In genomic region chr1:52260354-52261090, GRCm38 (mm10) we compare ENCODE assay signal across 27 mouse cellular contexts. TPM values are rescaled to one million over a fixed set of nuclear protein-coding genes. Genes with fewer than 3 reads are reported as not detected.
DNase-seq lines count a peak whose midpoint lies in the region; ATAC-seq lines count a peak whose summit lies in the region.
"Had no signal": no experiment of that assay in that cellular context is flagged by ENCODE, and none has a peak within 500 bp of the region (broad histone marks: within the 10 kb centered on the region; RNA-seq: fewer than 3 reads in every experiment).

No protein-coding gene starts in this region.

- WGBS in intestine, embryonic 15.5 days, result 92% methylated on average over 4 of the region's 4 CpGs

- no peaks in the 10 kb centered on the region for H3K9me3 ChIP-seq in intestine, embryonic 15.5 days
- H3K9me3 ChIP-seq: embryonic facial prominence, embryonic 10.5 days; embryonic facial prominence, embryonic 15.5 days; heart, embryonic 13.5 days; hindbrain, embryonic 10.5 days; liver, embryonic 15.5 days; lung, embryonic 15.5 days; stomach, embryonic 15.5 days had no signal

- H3K4me1 ChIP-seq in intestine, embryonic 15.5 days (replicated peaks), result peaks cover 2% of the 10 kb centered on the region; the same call in 1 of the 2 replicates
- H3K4me1 ChIP-seq: embryonic facial prominence, embryonic 15.5 days; heart, embryonic 13.5 days; hindbrain, embryonic 10.5 days; liver, embryonic 15.5 days; stomach, embryonic 15.5 days had no signal

- no peak overlapping the region for H3K4me3 ChIP-seq in intestine, embryonic 15.5 days (replicated peaks)
- H3K4me3 ChIP-seq: embryonic facial prominence, embryonic 10.5 days; embryonic facial prominence, embryonic 15.5 days; heart, embryonic 13.5 days; hindbrain, embryonic 10.5 days; liver, embryonic 15.5 days; lung, embryonic 15.5 days; stomach, embryonic 15.5 days had no signal

- no peak overlapping the region for H3K27ac ChIP-seq in intestine, embryonic 15.5 days
- H3K27ac ChIP-seq: embryonic facial prominence, embryonic 10.5 days; embryonic facial prominence, embryonic 15.5 days; heart, embryonic 13.5 days; hindbrain, embryonic 10.5 days; liver, embryonic 15.5 days; lung, embryonic 15.5 days; stomach, embryonic 15.5 days had no signal

- H3K4me2 ChIP-seq in intestine, embryonic 15.5 days (replicated peaks), result no peak overlapping the region
- H3K4me2 ChIP-seq: embryonic facial prominence, embryonic 15.5 days; heart, embryonic 13.5 days; liver, embryonic 15.5 days; lung, embryonic 15.5 days; midbrain, embryonic 11.5 days; stomach, embryonic 15.5 days had no signal

- no peak for DNase-seq in cerebellum, postnatal 10 days
- DNase-seq in heart, adult 11 months, result peak; percentile 29
- no peak for DNase-seq in heart, postnatal 4 days
- DNase-seq in brain, embryonic 18.5 days (ENCODE audit: low read depth, low spot score), result peak; percentile 32
- DNase-seq in layer of hippocampus, adult 9-11 months, result peak; percentile 69
- no peak for DNase-seq in cerebellum, adult 18-20 months
- DNase-seq: adrenal gland, adult 2 months; cerebellum, postnatal 25 days; heart, postnatal 10 days; kidney, adult 2 months; kidney, postnatal 36 days; liver; thymus, postnatal 14 days had no signal

- no peaks in the 10 kb centered on the region for H3K27me3 ChIP-seq in intestine, embryonic 15.5 days (replicated peaks)
- H3K27me3 ChIP-seq: CH12.LX; embryonic facial prominence, embryonic 15.5 days; heart, embryonic 13.5 days; liver, embryonic 15.5 days; lung, embryonic 15.5 days; stomach, embryonic 15.5 days had no signal

- peak; percentile 26; the same call in 1 of the 2 replicates for ATAC-seq in cerebellum, adult (ENCODE audit: insufficient number of reproducible peaks, low FRiP score, low TSS enrichment)
- no peak for ATAC-seq in intestine, embryonic 15.5 days
- ATAC-seq: activated CD4-positive, CD25-positive, alpha-beta regulatory T cell, adult 4 months; hindbrain, embryonic 16.5 days; midbrain, embryonic 16.5 days had no signal

- no peaks in the 10 kb centered on the region for H3K36me3 ChIP-seq in intestine, embryonic 15.5 days
- H3K36me3 ChIP-seq: embryonic facial prominence, embryonic 10.5 days; embryonic facial prominence, embryonic 15.5 days; heart, embryonic 13.5 days; hindbrain, embryonic 10.5 days; liver, embryonic 15.5 days; lung, embryonic 15.5 days; stomach, embryonic 15.5 days had no signal

- no peak overlapping the region for H3K9ac ChIP-seq in intestine, embryonic 15.5 days
- H3K9ac ChIP-seq: embryonic facial prominence, embryonic 15.5 days; heart, embryonic 13.5 days; liver, embryonic 15.5 days; lung, embryonic 15.5 days; stomach, embryonic 15.5 days had no signal

RNA-seq across cellular contexts. Expression of gene Gls, which starts 27.5 kb away (rescaled TPM):
- 100 to 1,000 TPM in 1 of 2 experiments, 10 to 100 TPM in 1; 96.7 to 101 TPM for total RNA-seq in heart, postnatal 4 days (2021)
- 34.8 and 39.5 TPM in 2 replicates for polyA plus RNA-seq in intestine, embryonic 15.5 days (2015; fragmentation: Nextera tagmentation; extraction: Ambion mirVana)

Comparison
In these comparisons a context has a peak if more than half of its experiments do, and no peak if none do; other contexts are left out.
1. DNase-seq: peak in heart, adult 11 months (single experiment), brain, embryonic 18.5 days (single experiment) and layer of hippocampus, adult 9-11 months (single experiment); none in cerebellum, postnatal 10 days (0 of 2), heart, postnatal 4 days (single experiment) and cerebellum, adult 18-20 months (0 of 2).